8 mouse cellular contexts compared by ENCODE assay signal in genomic region chr7:45134544-45135026, GRCm38 (mm10). TPM values are rescaled to one million over a fixed set of nuclear protein-coding genes. Genes with fewer than 3 reads are reported as not detected.
DNase-seq lines count a peak whose midpoint lies in the region; ATAC-seq lines count a peak whose summit lies in the region.

No protein-coding gene starts in this region.

- H3K9me3 ChIP-seq in heart, embryonic 15.5 days (replicated peaks) = no peaks in the 10 kb centered on the region
- H3K9me3 ChIP-seq in forebrain, embryonic 14.5 days (replicated peaks; ENCODE audit: control insufficient read depth, low read length) = peaks cover 3% of the 10 kb centered on the region; the same call in 1 of the 2 replicates

- no peak overlapping the region for H3K27ac ChIP-seq in heart, embryonic 15.5 days
- no peak overlapping the region for H3K27ac ChIP-seq in forebrain, embryonic 14.5 days (ENCODE audit: low read depth, low read length)

- peak; percentile 42 for DNase-seq in kidney, adult 18-20 months
- no peak for DNase-seq in kidney, postnatal 14 days
- DNase-seq in NIH3T3 (ENCODE audit: low read depth) = peak; percentile 68
- peak; percentile 68 to 69 for DNase-seq in lung, postnatal 4 days
- no peak for DNase-seq in frontal cortex, postnatal 10 days (ENCODE audit: low spot score in 2 of 2)
- DNase-seq in layer of hippocampus, adult 8-10 months (ENCODE audit: low spot score in 2 of 2) = no peak
- no peak for DNase-seq in forebrain, embryonic 14.5 days (ENCODE audit: low spot score)

- H3K27me3 ChIP-seq in heart, embryonic 15.5 days = no peaks in the 10 kb centered on the region
- H3K27me3 ChIP-seq in forebrain, embryonic 14.5 days (replicated peaks; ENCODE audit: control insufficient read depth, insufficient read depth, low read length) = no peaks in the 10 kb centered on the region

- 13% methylated on average over 12 of the region's 12 CpGs for WGBS in heart, embryonic 15.5 days
- 13% methylated on average over 12 of the region's 12 CpGs for WGBS in forebrain, embryonic 14.5 days

- H3K4me2 ChIP-seq in heart, embryonic 15.5 days = peak overlapping the region; percentile 78; the same call in 1 of the 2 replicates
- H3K4me2 ChIP-seq in forebrain, embryonic 14.5 days (ENCODE audit: low read length) = no peak overlapping the region

- H3K9ac ChIP-seq in heart, embryonic 15.5 days = no peak overlapping the region
- no peak overlapping the region for H3K9ac ChIP-seq in forebrain, embryonic 14.5 days (ENCODE audit: low read length)

- H3K4me3 ChIP-seq in heart, embryonic 15.5 days = no peak overlapping the region; the same call in 1 of the 2 replicates
- no peak overlapping the region for H3K4me3 ChIP-seq in forebrain, embryonic 14.5 days (ENCODE audit: low read depth, low read length)

- H3K36me3 ChIP-seq in heart, embryonic 15.5 days = no peaks in the 10 kb centered on the region
- no peaks in the 10 kb centered on the region for H3K36me3 ChIP-seq in forebrain, embryonic 14.5 days (ENCODE audit: control insufficient read depth, insufficient read depth, low read length)

- H3K4me1 ChIP-seq in heart, embryonic 15.5 days (replicated peaks) = peaks cover 25% of the 10 kb centered on the region
- 0 out of 2 replicates have a peak, but pooled peaks cover 3% of the 10 kb centered on the region for H3K4me1 ChIP-seq in forebrain, embryonic 14.5 days (ENCODE audit: control insufficient read depth, insufficient read depth, low read length)

- 0 out of 2 replicates have a peak, but pooled peaks have one; percentile 25 for ATAC-seq in heart, embryonic 15.5 days (replicated peaks; ENCODE audit: insufficient number of reproducible peaks, insufficient read depth, low FRiP score, low read depth)
- no peak for ATAC-seq in forebrain, embryonic 14.5 days

RNA-seq across cellular contexts. Expression of gene Gm45713, which starts 1.4 kb away (rescaled TPM):
- polyA plus RNA-seq in heart, embryonic 15.5 days (2015; fragmentation: Nextera tagmentation; extraction: Ambion mirVana) = 0.22 TPM in 1 of 2 replicates, not detected in the other
- not detected for total RNA-seq in layer of hippocampus, adult 8-10 months (2022)
- 0.22 and 0.88 TPM in 2 replicates for polyA plus RNA-seq in forebrain, embryonic 14.5 days (2014; fragmentation: Nextera tagmentation; extraction: Ambion mirVana)

RNA-seq across cellular contexts. Expression of gene Flt3l, which starts 1.6 kb away (rescaled TPM):
- 1.5 and 2.2 TPM in 2 replicates for polyA plus RNA-seq in heart, embryonic 15.5 days (2015; fragmentation: Nextera tagmentation; extraction: Ambion mirVana)
- total RNA-seq in layer of hippocampus, adult 8-10 months (2022) = 10 to 100 TPM; 10.0 to 12.0 (median 10.4) TPM
- polyA plus RNA-seq in forebrain, embryonic 14.5 days (2014; fragmentation: Nextera tagmentation; extraction: Ambion mirVana) = 0.61 and 1.3 TPM in 2 replicates

RNA-seq across cellular contexts. Expression of gene Rpl13a, which starts 6.0 kb away (rescaled TPM):
- polyA plus RNA-seq in heart, embryonic 15.5 days (2015; fragmentation: Nextera tagmentation; extraction: Ambion mirVana) = 697 and 762 TPM in 2 replicates
- total RNA-seq in layer of hippocampus, adult 8-10 months (2022) = 1,000 to 10,000 TPM in 1 of 4 experiments, 100 to 1,000 TPM in 3; 731 to 1,022 (median 859) TPM
- 1,037 and 1,253 TPM in 2 replicates for polyA plus RNA-seq in forebrain, embryonic 14.5 days (2014; fragmentation: Nextera tagmentation; extraction: Ambion mirVana)

RNA-seq across cellular contexts. Expression of gene Rps11, which starts 10.3 kb away (rescaled TPM):
- 794 and 808 TPM in 2 replicates for polyA plus RNA-seq in heart, embryonic 15.5 days (2015; fragmentation: Nextera tagmentation; extraction: Ambion mirVana)
- total RNA-seq in layer of hippocampus, adult 8-10 months (2022) = 100 to 1,000 TPM; 439 to 619 (median 513) TPM
- 981 and 1,280 TPM in 2 replicates for polyA plus RNA-seq in forebrain, embryonic 14.5 days (2014; fragmentation: Nextera tagmentation; extraction: Ambion mirVana)

RNA-seq across cellular contexts. Expression of gene Pih1d1, which starts 19.5 kb away (rescaled TPM):
- polyA plus RNA-seq in heart, embryonic 15.5 days (2015; fragmentation: Nextera tagmentation; extraction: Ambion mirVana) = 76.5 and 77.3 TPM in 2 replicates
- total RNA-seq in layer of hippocampus, adult 8-10 months (2022) = 10 to 100 TPM; 37.5 to 56.7 (median 46.3) TPM
- polyA plus RNA-seq in forebrain, embryonic 14.5 days (2014; fragmentation: Nextera tagmentation; extraction: Ambion mirVana) = 101 and 108 TPM in 2 replicates

Comparison
In these comparisons a context has a peak if more than half of its experiments do, and no peak if none do; other contexts are left out.
1. DNase-seq: peak in kidney, adult 18-20 months (single experiment), NIH3T3 (single experiment) and lung, postnatal 4 days (2 of 2); none in kidney, postnatal 14 days (single experiment), frontal cortex, postnatal 10 days (0 of 2), layer of hippocampus, adult 8-10 months (0 of 2) and forebrain, embryonic 14.5 days (single experiment).